Mouse (Mus musculus) lung, postnatal 36 days (tissue): Measurements from ENCODE around the gene Prdm16.
A peak's percentile ranks its signal among the peaks of the same experiment; 100 is the strongest.

ENCODE experiments used
- DNase-seq: peaks from one replicate; pipeline ENCODE4 v3.0.0; 2022; ENCODE audit warnings: mixed read lengths

Gene Prdm16

GRCm38 (mm10) chr4:154371542-154372247 lies 265.0 kb downstream of the Prdm16 start:
- DNase-seq, result no peak

DNA sequence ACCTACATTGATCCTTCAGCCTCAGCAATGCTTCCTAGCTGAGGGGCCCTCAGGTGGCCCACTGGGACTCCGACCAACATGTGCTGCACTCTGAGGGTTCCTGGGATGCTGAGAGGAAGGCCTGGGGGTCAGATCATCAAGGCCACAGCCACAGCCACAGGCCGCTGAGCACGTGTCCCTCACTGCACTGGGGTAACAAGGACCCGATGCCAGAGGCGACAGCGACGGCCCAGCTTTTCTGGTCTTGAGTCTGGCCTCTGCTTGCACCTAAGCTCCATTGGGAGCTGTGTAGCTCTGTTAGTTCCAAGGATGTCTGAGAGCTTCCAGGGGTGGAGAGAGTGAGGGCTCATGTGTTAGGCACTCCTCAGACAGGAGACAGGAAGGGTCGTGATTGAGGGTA lies 265.8 kb downstream of the Prdm16 start:
- DNase-seq, result no peak

DNA sequence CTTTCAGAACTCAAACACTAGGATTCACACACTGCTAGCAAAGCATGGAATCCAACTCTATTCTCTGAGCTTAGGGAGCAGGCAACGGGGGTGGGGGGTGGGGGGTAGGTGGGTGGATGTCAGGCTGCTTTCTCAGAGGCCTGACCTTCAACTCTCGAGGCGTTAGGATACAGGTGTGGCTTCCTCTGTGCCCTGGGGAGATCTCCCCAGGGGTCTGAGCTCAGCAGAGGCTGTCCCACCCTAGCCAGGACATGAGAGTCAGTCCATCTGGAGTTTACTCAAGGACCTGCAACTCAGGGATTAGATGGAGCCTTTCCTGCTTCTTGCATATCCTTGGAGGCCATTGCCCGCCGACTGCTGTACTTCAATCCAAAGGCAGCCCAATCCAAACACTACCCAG lies 267.6 kb downstream of the Prdm16 start:
- no peak for DNase-seq

GRCm38 (mm10) chr4:154366836-154367235 lies 269.8 kb downstream of the Prdm16 start:
- no peak for DNase-seq

- DNase-seq, result no peak
Observed at GRCm38 (mm10) chr4:154364752-154365151, 271.9 kb downstream of the Prdm16 start.

DNA sequence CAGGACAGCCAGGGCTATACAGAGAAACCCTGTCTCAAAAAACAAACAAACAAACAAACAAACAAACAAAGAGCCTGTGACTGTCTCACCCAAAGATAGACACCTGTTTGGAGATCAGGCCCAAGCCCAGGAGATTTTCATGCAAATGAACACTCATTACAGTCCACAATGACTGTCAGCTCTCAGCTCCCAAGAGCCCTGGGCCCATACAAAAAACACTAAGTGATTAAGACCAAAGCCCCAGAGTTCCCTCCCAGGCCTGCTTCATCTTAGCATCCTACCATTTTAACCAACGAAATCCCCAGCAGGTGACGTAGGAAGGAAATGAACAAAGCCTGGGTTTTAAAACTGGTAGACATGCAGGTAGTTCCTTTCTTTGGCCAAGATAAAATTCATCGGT lies 275.8 kb downstream of the Prdm16 start:
- DNase-seq, result no peak

GRCm38 (mm10) chr4:154360441-154360840 lies 276.2 kb downstream of the Prdm16 start:
- DNase-seq, result no peak

- DNase-seq, result peak; percentile 71
Observed at GRCm38 (mm10) chr4:154359762-154360300, 276.8 kb downstream of the Prdm16 start.

- DNase-seq, result peak; percentile 22
Observed at GRCm38 (mm10) chr4:154358816-154359215, 277.9 kb downstream of the Prdm16 start.

GRCm38 (mm10) chr4:154358370-154358769 lies 278.3 kb downstream of the Prdm16 start:
- DNase-seq, result no peak

DNA sequence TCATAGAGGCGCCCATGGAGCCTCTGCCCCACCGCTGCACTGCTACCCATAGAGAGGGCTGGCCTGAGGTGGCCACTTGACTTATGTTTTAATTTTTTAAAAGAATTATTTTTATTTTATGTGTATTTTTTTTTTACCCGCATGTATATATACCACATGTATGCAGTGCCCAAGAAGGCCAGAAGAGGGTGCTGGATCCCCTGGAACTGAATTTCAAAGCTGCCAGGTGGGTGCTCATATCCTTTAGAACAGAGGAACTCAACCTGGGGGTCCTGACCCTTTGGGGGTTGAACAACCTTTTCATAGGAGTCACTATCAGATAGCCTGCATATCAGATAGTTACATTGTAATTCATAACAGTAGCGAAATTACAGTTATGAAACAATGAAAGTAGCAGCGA lies 281.3 kb downstream of the Prdm16 start:
- no peak for DNase-seq

- DNase-seq, result peak; percentile 32
Observed at GRCm38 (mm10) chr4:154352246-154352645, 284.4 kb downstream of the Prdm16 start.

DNA sequence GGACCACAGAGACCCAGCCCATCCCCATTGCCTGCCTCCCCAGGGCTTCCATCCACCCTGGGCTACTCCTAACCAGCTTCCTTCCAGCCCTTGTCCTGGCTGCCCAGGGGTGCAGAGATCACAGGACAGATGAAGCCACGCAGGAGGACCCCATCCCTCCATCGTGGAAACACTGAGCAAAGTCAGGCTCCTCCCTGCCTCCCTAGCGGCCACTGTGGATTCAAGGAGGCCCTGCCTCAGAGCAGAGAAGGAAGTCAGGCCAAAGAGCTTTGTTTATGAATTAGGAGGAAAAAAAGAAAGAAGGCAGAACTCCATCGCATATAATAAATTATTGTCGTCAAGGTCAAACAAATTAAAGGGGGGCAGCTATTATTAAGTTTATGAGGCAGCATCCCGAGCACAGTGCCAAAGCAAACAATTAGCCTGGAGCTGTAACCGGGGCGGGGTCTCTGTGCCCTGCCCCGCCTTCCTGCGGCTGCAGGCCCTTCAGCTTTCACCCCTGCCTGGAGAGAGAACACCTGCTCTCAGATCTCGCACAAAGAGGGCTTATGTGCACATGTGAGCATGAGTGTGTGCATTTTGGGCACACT lies 288.4 kb downstream of the Prdm16 start:
- peak; percentile 74 for DNase-seq

DNA sequence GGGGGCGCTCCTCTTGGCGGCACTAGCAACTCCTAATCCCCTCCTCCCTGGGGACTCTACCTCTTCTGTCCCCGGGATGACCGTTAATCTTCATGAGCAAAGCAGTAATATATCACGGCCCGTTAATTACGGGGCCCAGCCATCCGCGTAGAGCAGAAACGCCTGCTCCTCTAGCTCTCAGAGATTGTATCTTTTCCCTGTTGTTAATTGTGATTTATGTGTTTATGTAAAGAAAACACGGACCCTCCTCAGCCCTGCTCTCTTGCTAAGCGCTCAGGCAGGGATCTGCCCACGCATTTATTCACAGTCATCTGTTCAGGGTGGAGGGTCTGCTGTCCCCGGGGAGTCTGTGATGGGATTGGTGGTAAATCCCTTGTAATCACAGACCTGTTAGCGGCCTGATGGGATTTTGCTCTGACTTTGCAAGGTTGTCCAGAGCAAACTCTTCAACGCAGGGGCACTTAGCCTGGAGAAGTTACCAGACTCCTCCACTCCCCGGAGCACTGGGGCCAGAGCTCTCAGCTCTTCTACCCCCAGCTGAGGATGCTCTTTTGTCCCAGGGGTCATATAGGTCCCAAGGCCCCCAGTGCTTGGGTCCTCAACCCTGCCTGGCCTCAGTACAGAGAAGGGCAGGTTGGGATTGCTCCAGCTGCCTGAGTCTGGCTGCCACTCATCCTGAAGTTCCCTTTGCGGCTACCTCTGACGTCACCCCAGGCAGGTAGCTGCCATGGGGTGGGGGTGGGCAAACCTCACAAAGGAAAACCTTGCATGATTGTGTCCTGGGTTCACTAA lies 289.7 kb downstream of the Prdm16 start:
- DNase-seq, result no peak

GRCm38 (mm10) chr4:154336650-154337049 lies 300.0 kb downstream of the Prdm16 start:
- DNase-seq, result peak; percentile 82

DNA sequence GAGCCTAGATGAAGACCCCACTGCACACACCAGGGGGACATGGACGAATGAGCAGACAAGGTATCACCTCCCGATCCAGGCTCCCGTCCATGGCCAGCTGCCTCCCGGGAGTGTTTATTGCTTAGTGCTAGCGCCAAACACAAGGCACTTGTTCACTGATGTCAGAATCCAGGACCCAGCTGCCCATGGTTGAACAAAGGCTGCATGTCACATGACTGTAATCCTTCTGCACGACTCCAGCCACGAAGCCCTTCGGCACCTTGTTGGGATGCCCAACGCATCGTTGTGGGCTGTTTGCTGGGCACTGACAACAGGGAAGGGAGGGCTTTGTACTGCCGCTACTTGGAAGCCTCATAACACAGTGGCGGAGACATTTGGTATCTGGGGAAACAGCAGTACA lies 300.9 kb downstream of the Prdm16 start, which contains the start of gene B230104I21Rik:
TSS of gene B230104I21Rik (plus strand) at position 367 of the 400 bp plus-strand sequence.
- DNase-seq, result no peak

- peak; percentile 33 for DNase-seq
Observed at GRCm38 (mm10) chr4:154334699-154335402, 301.8 kb downstream of the Prdm16 start.

- DNase-seq, result peak; percentile 76
Observed at GRCm38 (mm10) chr4:154333300-154333699, 303.4 kb downstream of the Prdm16 start.

- DNase-seq, result no peak
Observed at GRCm38 (mm10) chr4:154331271-154331670, 305.4 kb downstream of the Prdm16 start.

- DNase-seq, result no peak
Observed at GRCm38 (mm10) chr4:154330001-154330400, 306.7 kb downstream of the Prdm16 start.

DNA sequence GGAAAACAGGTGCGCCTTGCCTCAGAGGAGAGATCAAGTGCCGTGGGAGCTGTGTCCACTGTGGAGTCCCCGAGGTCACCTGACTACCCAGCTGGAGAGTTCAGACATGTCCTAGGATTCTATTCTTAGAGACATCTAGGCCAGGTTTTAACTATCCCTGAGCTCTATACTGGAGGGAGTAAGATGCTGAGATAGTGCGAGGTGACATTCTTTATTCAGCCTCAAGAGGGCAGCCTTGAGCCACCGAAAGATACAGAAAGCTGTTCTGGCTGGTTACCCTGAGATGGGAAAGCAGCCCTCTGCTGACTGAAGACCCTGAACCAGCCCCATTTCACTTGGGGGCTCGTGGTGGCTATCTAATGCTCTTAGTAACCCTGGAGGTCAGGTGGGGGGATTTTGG lies 307.8 kb downstream of the Prdm16 start:
- peak; percentile 82 for DNase-seq

- peak; percentile 5 for DNase-seq
Observed at GRCm38 (mm10) chr4:154328431-154328830, 308.2 kb downstream of the Prdm16 start.

DNA sequence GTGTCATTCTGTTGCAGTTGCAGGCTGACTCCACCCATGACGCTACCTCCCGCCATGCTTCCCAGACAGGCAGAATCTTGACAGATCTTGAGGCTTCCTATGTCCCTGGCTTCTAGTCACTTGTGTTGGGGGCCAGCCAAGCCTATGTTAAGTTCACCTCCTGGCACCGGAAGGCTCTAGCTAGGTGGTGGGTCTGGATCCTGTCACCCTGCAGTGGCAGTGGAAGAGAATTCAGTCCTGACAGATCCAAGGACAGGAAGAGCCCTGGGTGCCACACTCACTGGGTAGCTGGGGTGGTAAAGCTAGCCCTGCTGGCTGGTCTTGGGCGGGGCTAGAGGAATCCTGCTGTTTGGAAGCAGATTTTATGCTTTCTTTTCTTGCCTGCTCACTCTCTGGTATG lies 311.3 kb downstream of the Prdm16 start:
- no peak for DNase-seq
